Mouse (Mus musculus) hindbrain, embryonic 14.5 days (tissue): Measurements from ENCODE around the gene Ccdc24. TPM values are rescaled to one million over a fixed set of nuclear protein-coding genes. Genes with fewer than 3 reads are reported as not detected.
A peak's percentile ranks its signal among the peaks of the same experiment; 100 is the strongest.

Experiments
- ATAC-seq: fragments of 200-750 bp; cut with Nextera tagmentation; 2 replicates; pipeline ENCODE4 v1.8.0; 2017; ENCODE audit warnings: moderate number of reproducible peaks, mild to moderate bottlenecking, moderate TSS enrichment, moderate library complexity; ENCODE audit not compliant: low FRiP score
- DNase-seq: peaks from one replicate; pipeline ENCODE4 v3.0.0-alpha.2; 2015; ENCODE audit warnings: low spot score
- H3K27ac ChIP-seq: fragments of 300-500 bp; sonication (generic); 2 replicates; pipeline ENCODE4 v1.5.1; 2014; ENCODE audit warnings: mild to moderate bottlenecking, moderate library complexity
- H3K27me3 ChIP-seq: fragments of 300-500 bp; sonication (generic); 2 replicates; pipeline ENCODE4 v1.6.1; 2014; ENCODE audit warnings: mild to moderate bottlenecking, low read length, mixed read lengths; ENCODE audit not compliant: control insufficient read depth, insufficient read depth
- H3K36me3 ChIP-seq: fragments of 300-500 bp; sonication (generic); replicated peaks from 2 replicates; pipeline ENCODE4 v1.6.1; 2014; ENCODE audit not compliant: control insufficient read depth, insufficient read depth
- H3K4me1 ChIP-seq: fragments of 300-500 bp; sonication (generic); replicated peaks from 2 replicates; pipeline ENCODE4 v1.6.1; 2014; ENCODE audit warnings: antibody characterized with exemption, low read length, mixed read lengths; ENCODE audit not compliant: control insufficient read depth, insufficient read depth
- H3K4me2 ChIP-seq: fragments of 300-500 bp; sonication (generic); replicated peaks from 2 replicates; pipeline ENCODE4 v1.6.1; 2014; ENCODE audit warnings: mild to moderate bottlenecking, moderate library complexity
- H3K4me3 ChIP-seq: fragments of 300-500 bp; sonication (generic); replicated peaks from 2 replicates; pipeline ENCODE4 v1.5.1; 2014; ENCODE audit warnings: mild to moderate bottlenecking, low read length
- H3K9ac ChIP-seq: fragments of 300-500 bp; sonication (generic); 2 replicates; pipeline ENCODE4 v1.6.1; 2014
- H3K9me3 ChIP-seq: fragments of 300-500 bp; sonication (generic); 2 replicates; pipeline ENCODE4 v1.6.1; 2016; ENCODE audit warnings: low read length; ENCODE audit not compliant: control insufficient read depth
- WGBS: fragments of 180-500 bp; shearing (Covaris S2); extraction: QIAGEN DNeasy Blood & Tissue Kit; methylation state at CpG from one replicate; pipeline ENCODE4 v1.1.7; 2014; 5-methylcytosine and 5-hydroxymethylcytosine counted together
- polyA plus RNA-seq: library from polyadenylated mRNA; unstranded; fragments of >200 nt; fragmentation: Nextera tagmentation; extraction: Ambion mirVana; gene quantifications from 2 replicates; pipeline ENCODE4 v1.2.1, GENCODE M21; 2014

Gene Ccdc24
- polyA plus RNA-seq, 1 experiment from 2014 or later: 3.9 TPM

DNA sequence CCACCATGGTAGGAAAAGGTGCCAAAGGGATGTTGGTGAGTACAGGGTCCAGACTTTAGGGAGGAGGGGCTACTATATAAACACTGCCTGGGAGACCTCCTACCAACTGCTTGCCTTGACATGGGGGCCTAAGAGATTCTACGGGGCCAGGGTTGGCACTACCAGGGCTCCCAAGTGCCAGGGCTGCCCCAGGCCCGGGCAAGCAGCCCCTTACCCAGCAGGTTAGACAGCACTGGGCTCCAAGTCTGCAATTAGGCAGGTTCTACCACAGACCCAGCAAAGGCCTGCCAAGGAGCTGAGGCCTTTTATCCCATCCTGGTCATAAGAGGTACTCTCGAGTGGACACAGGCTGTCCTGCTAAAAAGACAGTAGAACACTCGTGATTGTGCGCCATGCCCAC is 29.3 kb downstream of the Ccdc24 start:
- no peaks in the 10 kb centered on the region for H3K9me3 ChIP-seq
- H3K4me3 ChIP-seq: no peak overlapping the region
- DNase-seq (no peak), ATAC-seq (no peak)
- H3K36me3 ChIP-seq: no peaks in the 10 kb centered on the region
- H3K4me2 ChIP-seq: no peak overlapping the region
- H3K27ac ChIP-seq: no peak overlapping the region
- H3K4me1 ChIP-seq: no peaks in the 10 kb centered on the region
- H3K27me3 ChIP-seq: no peaks in the 10 kb centered on the region
- 92% methylated on average over 5 of the region's 5 CpGs for WGBS
- H3K9ac ChIP-seq: no peak overlapping the region

GRCm38 (mm10) chr4:117841566-117841965 is 30.8 kb downstream of the Ccdc24 start:
- DNase-seq (no peak), ATAC-seq (no peak)
- Histone ChIP-seq H3K36me3 (no peaks in the 10 kb centered on the region), H3K4me1 (0 out of 2 replicates have a peak, but pooled peaks cover 4% of the 10 kb centered on the region), H3K27ac (no peak overlapping the region), H3K4me3 (no peak overlapping the region), H3K27me3 (no peaks in the 10 kb centered on the region), H3K9ac (no peak overlapping the region), H3K4me2 (no peak overlapping the region), H3K9me3 (no peaks in the 10 kb centered on the region)
- WGBS: 84% methylated on average over 3 of the region's 3 CpGs

- 92% methylated on average over 5 of the region's 5 CpGs for WGBS
- H3K36me3 ChIP-seq: no peaks in the 10 kb centered on the region
- no peak for ATAC-seq
- H3K9me3 ChIP-seq: no peaks in the 10 kb centered on the region
- H3K4me3 ChIP-seq: no peak overlapping the region
- no peak overlapping the region for H3K27ac ChIP-seq
- no peaks in the 10 kb centered on the region for H3K27me3 ChIP-seq
- H3K4me2 ChIP-seq: no peak overlapping the region
- H3K9ac ChIP-seq: no peak overlapping the region
- DNase-seq: no peak
- H3K4me1 ChIP-seq: 0 out of 2 replicates have a peak, but pooled peaks cover 4% of the 10 kb centered on the region
Measured at GRCm38 (mm10) chr4:117840821-117841220, 31.5 kb downstream of the Ccdc24 start.

GRCm38 (mm10) chr4:117839366-117839765 is 33.0 kb downstream of the Ccdc24 start:
- no peak overlapping the region for H3K4me3 ChIP-seq
- no peak overlapping the region for H3K9ac ChIP-seq
- 79% methylated on average over 6 of the region's 6 CpGs for WGBS
- ATAC-seq (no peak), DNase-seq (no peak)
- no peak overlapping the region for H3K4me2 ChIP-seq
- no peaks in the 10 kb centered on the region for H3K27me3 ChIP-seq
- H3K9me3 ChIP-seq: no peaks in the 10 kb centered on the region
- H3K4me1 ChIP-seq: peaks cover 9% of the 10 kb centered on the region; the same call in 1 of the 2 replicates
- H3K36me3 ChIP-seq: no peaks in the 10 kb centered on the region
- H3K27ac ChIP-seq: no peak overlapping the region

DNA sequence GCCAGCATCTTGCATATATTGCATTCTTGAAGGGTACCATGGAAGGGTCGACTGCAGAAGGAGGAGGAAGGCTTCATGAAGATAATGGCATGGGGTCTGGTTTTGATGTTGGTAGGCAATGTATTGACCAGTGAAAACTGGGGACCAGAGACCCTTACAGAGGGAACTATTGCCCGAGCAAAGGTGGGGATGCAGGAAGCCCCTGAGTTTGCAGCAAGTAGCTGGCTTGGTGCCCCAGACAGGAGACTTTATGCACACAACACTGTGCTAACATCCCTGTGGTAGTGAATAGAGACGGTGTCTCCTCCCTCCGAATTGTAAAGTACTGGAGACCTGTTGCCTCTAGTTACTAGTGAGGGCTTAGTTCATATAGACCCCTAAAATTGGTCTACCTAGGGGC is 35.1 kb downstream of the Ccdc24 start:
- no peak overlapping the region for H3K9ac ChIP-seq
- no peak overlapping the region for H3K27ac ChIP-seq
- ATAC-seq (no peak), DNase-seq (no peak)
- 74% methylated on average over 4 of the region's 4 CpGs for WGBS
- 0 out of 2 replicates have a peak overlapping the region, but pooled peaks have one; percentile 72 for H3K4me2 ChIP-seq
- H3K4me1 ChIP-seq: peaks cover 10% of the 10 kb centered on the region; the same call in 1 of the 2 replicates
- no peaks in the 10 kb centered on the region for H3K9me3 ChIP-seq
- no peaks in the 10 kb centered on the region for H3K27me3 ChIP-seq
- no peak overlapping the region for H3K4me3 ChIP-seq
- no peaks in the 10 kb centered on the region for H3K36me3 ChIP-seq

DNA sequence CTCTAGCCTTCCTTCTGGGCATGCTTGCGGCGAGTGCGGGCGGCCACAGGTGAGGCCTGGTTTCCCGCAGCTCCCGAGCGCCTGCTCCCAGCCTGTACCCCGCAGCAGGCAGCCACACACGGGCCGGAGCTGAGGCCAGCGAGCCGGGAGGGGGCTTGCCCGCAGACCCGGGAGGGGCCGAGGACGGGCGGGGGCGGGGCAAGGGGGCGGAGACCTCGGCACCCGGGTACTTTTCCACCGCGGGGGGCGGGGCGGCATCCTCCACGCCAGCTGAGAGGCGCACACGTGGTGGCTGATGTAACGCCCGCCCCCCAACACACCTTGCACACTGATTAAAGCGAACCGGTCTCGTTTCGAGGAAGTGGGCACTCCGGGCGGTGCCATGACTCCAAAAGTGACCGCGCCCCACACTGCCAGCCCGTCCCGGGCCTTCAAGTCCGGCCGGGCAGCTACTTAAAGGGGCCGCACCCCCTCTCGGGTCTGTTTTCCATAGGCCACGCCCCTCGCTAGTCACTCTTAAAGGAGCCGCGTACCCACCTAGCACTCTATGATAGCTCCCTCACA is 36.1 kb downstream of the Ccdc24 start:
- WGBS: under 1% methylated on average over 45 of the region's 48 CpGs
- peak overlapping the region; percentile 83 for H3K4me3 ChIP-seq
- H3K9ac ChIP-seq: peak overlapping the region; percentile 85
- H3K27ac ChIP-seq: peak overlapping the region; percentile 90
- peak; percentile 91 for ATAC-seq
- no peaks in the 10 kb centered on the region for H3K9me3 ChIP-seq
- peaks cover 10% of the 10 kb centered on the region; the same call in 1 of the 2 replicates for H3K4me1 ChIP-seq
- peak overlapping the region; percentile 72 for H3K4me2 ChIP-seq
- no peaks in the 10 kb centered on the region for H3K36me3 ChIP-seq
- H3K27me3 ChIP-seq: no peaks in the 10 kb centered on the region
- peak; percentile 83 for DNase-seq

- Histone ChIP-seq H3K27me3 (no peaks in the 10 kb centered on the region), H3K4me2 (peak overlapping the region; percentile 72), H3K9me3 (no peaks in the 10 kb centered on the region), H3K4me1 (peaks cover 10% of the 10 kb centered on the region; the same call in 1 of the 2 replicates), H3K27ac (peak overlapping the region; percentile 90), H3K4me3 (peak overlapping the region; percentile 83), H3K9ac (peak overlapping the region; percentile 85), H3K36me3 (no peaks in the 10 kb centered on the region)
- ATAC-seq: peak; percentile 39
- DNase-seq: peak; percentile 50
- under 1% methylated on average over 60 of the region's 60 CpGs for WGBS
Measured at GRCm38 (mm10) chr4:117835531-117836111, 36.7 kb downstream of the Ccdc24 start.

- no peaks in the 10 kb centered on the region for H3K9me3 ChIP-seq
- H3K4me2 ChIP-seq: peak overlapping the region; percentile 72
- H3K27ac ChIP-seq: peak overlapping the region; percentile 90
- DNase-seq (peak; percentile 69), ATAC-seq (peak; percentile 52)
- WGBS: under 1% methylated on average over 35 of the region's 36 CpGs
- H3K9ac ChIP-seq: peak overlapping the region; percentile 85
- H3K4me3 ChIP-seq: peak overlapping the region; percentile 83
- no peaks in the 10 kb centered on the region for H3K36me3 ChIP-seq
- peaks cover 10% of the 10 kb centered on the region; the same call in 1 of the 2 replicates for H3K4me1 ChIP-seq
- no peaks in the 10 kb centered on the region for H3K27me3 ChIP-seq
Measured at GRCm38 (mm10) chr4:117834845-117835530, 37.4 kb downstream of the Ccdc24 start.

DNA sequence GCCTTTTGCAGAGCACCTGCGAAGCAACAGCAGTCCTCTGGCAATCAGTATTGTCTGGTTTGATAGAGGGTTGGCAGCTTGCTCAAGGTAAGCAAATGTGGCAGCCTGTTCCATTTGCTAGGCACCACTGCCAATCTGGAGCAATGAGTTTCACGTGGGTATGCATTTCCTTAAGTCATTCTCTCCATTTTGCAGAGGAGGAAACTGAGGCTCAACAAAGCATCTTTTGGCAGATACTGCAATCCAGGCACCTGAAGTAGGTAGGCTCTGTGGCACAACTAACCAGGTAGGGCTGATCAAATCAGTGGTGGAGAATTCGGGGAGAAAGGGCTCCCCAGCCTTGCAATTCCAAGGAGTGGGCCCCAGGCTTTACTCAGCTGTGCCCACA is 37.9 kb downstream of the Ccdc24 start, which contains the start of gene Slc6a9:
Slc6a9 (plus strand) TSS at position 50 of the 388 bp plus-strand sequence.
- Histone ChIP-seq H3K9me3 (no peaks in the 10 kb centered on the region), H3K27ac (peak within 1 kb of the TSS; percentile 90), H3K4me2 (peak within 1 kb of the TSS; percentile 72), H3K9ac (peak within 1 kb of the TSS; percentile 85), H3K36me3 (no peaks in the 10 kb centered on the region), H3K4me1 (peaks cover 13% of the 10 kb centered on the region; the same call in 1 of the 2 replicates), H3K4me3 (peak within 1 kb of the TSS; percentile 83), H3K27me3 (no peaks in the 10 kb centered on the region)
- DNase-seq (no peak), ATAC-seq (no peak)
- WGBS: 18% methylated on average over 3 of the region's 3 CpGs
